Mouse (Mus musculus): ENCODE data around the gene Cdadc1.

GRCm38 (mm10) chr14:59641856-59642255 lies 44.1 kb upstream of the Cdadc1 start:
- TF ChIP-seq CTCF (conservative IDR thresholded peaks at IDR 0.05; ENCODE audit: low read length), result no peak
- TF ChIP-seq POU5F1 (IDR thresholded peaks at IDR 0.05; ENCODE audit: borderline replicate concordance, low read length), result no peak
- no peak for TF ChIP-seq NANOG (IDR thresholded peaks at IDR 0.05; ENCODE audit: borderline replicate concordance, low read length)
